Mouse (Mus musculus) heart, embryonic 14.5 days (tissue): ENCODE measurements around the gene Cldn7. TPM values are rescaled to one million over a fixed set of nuclear protein-coding genes. Genes with fewer than 3 reads are reported as not detected.

Experiments used
- ATAC-seq: fragments of 200-750 bp; cut with Nextera tagmentation; 2 replicates; pipeline ENCODE4 v1.8.0; 2017; ENCODE audit warnings: low read depth, moderate TSS enrichment; ENCODE audit not compliant: insufficient number of reproducible peaks, insufficient read depth, low FRiP score
- H3K27ac ChIP-seq, 2 experiments: fragments of 200-500 bp in 1 of 2; fragments of 300-500 bp in 1 of 2; sonication (generic) in 1 of 2; replicated peaks in 1 of 2; 2 replicates each; pipeline ENCODE4 v1.5.1; 2012 to 2014; ENCODE audit warnings: low read depth in 2 of 2, low read length in 2 of 2, control low read depth in 1 of 2, mild to moderate bottlenecking in 1 of 2, mixed read lengths in 1 of 2; ENCODE audit not compliant: control insufficient read depth in 1 of 2, insufficient read depth in 1 of 2
- H3K27me3 ChIP-seq: fragments of 300-500 bp; sonication (generic); 2 replicates; pipeline ENCODE4 v1.6.1; 2014; ENCODE audit warnings: mild to moderate bottlenecking, low read length, control low read depth; ENCODE audit not compliant: control insufficient read depth, insufficient read depth
- H3K36me3 ChIP-seq: fragments of 300-500 bp; sonication (generic); 2 replicates; pipeline ENCODE4 v1.6.1; 2014; ENCODE audit warnings: mild to moderate bottlenecking, control low read depth, low read length, mixed read lengths; ENCODE audit not compliant: control insufficient read depth, insufficient read depth
- H3K4me1 ChIP-seq, 2 experiments: fragments of 200-500 bp in 1 of 2; fragments of 300-500 bp in 1 of 2; sonication (generic) in 1 of 2; 2 replicates each; pipeline ENCODE4 v1.6.1; 2012 to 2014; ENCODE audit warnings: low read length in 2 of 2, control low read depth in 1 of 2, mixed read lengths in 1 of 2; ENCODE audit not compliant: control insufficient read depth in 2 of 2, insufficient read depth in 2 of 2
- H3K4me2 ChIP-seq: fragments of 300-500 bp; sonication (generic); 2 replicates; pipeline ENCODE4 v1.6.1; 2014; ENCODE audit warnings: mild to moderate bottlenecking, low read length
- H3K4me3 ChIP-seq, 2 experiments: fragments of 200-500 bp in 1 of 2; fragments of 300-500 bp in 1 of 2; sonication (generic) in 1 of 2; 2 replicates each; pipeline ENCODE4 v1.5.1; 2012 to 2014; ENCODE audit warnings: low read length in 2 of 2, mild to moderate bottlenecking in 2 of 2, control low read depth in 1 of 2, low read depth in 1 of 2, moderate library complexity in 1 of 2; ENCODE audit not compliant: control insufficient read depth in 1 of 2, insufficient read depth in 1 of 2
- H3K9ac ChIP-seq: fragments of 300-500 bp; sonication (generic); 2 replicates; pipeline ENCODE4 v1.6.1; 2014; ENCODE audit warnings: mild to moderate bottlenecking, low read length
- H3K9me3 ChIP-seq: fragments of 300-500 bp; sonication (generic); 2 replicates; pipeline ENCODE4 v1.6.1; 2016; ENCODE audit warnings: low read length, control low read depth; ENCODE audit not compliant: control insufficient read depth
- WGBS: fragments of 180-500 bp; shearing (Covaris S2); extraction: QIAGEN DNeasy Blood & Tissue Kit; methylation state at CpG from one replicate; pipeline ENCODE4 v1.1.7; 2014; 5-methylcytosine and 5-hydroxymethylcytosine counted together
- polyA plus RNA-seq: library from polyadenylated mRNA; unstranded; fragments of >200 nt; fragmentation: Nextera tagmentation; extraction: Ambion mirVana; gene quantifications from 2 replicates; pipeline ENCODE4 v1.2.1, GENCODE M21; 2014

Gene Cldn7
- polyA plus RNA-seq, 1 experiment from 2014 or later, result 2.4 TPM

DNA sequence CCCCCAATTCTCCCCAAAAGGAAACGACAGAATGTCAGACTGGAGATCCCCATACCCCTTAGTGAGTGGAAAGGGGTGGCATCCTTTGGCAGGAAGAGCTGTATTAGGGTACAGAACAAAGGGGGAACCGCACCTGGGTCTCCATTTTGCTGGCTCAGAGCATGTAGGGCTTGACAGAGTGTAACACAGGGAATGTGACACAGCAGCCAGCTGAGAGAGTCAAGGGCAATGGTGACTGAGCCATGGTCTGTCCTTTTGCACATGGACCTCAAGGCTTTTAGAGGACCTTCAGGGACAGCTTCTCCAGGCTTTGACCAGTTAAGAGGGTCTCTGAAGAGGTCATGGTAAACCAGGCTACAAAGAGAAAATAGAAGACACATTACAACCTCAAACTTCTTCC, 10.3 kb downstream of the Cldn7 start:
- Histone ChIP-seq H3K4me2 (no peak overlapping the region), H3K36me3 (peaks cover 79% of the 10 kb centered on the region), H3K27me3 (no peaks in the 10 kb centered on the region), H3K9ac (no peak overlapping the region), H3K4me1 (peaks cover 3 to 4% of the 10 kb centered on the region in 2 experiments; a peak in 3 of 4 replicates), H3K27ac (no peak overlapping the region), H3K4me3 (no peak overlapping the region), H3K9me3 (no peaks in the 10 kb centered on the region)
- WGBS, result 96% methylated on average over 2 of the region's 2 CpGs
- no peak for ATAC-seq

DNA sequence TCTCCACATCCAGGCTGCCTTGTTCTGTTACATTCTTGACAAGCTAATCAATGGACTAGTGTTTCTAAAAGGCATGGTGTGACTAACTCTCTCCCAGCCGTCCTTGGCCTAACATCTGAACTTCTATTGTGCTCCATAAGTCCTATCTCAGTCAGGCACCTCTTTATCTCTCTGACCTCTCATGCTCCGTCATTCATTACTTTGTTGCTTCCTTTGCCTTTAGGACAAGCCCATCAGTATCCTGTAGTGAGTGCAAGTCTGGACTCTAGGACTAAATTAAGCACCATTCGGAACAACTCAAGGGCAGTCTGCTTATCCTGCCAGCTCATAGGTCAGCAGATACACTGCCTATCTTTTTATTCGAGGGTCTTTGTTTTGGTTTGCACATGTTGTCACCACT, 11.7 kb downstream of the Cldn7 start:
- ATAC-seq, result no peak
- Histone ChIP-seq H3K27ac (no peak overlapping the region), H3K4me2 (no peak overlapping the region), H3K27me3 (no peaks in the 10 kb centered on the region), H3K36me3 (peaks cover 71% of the 10 kb centered on the region), H3K4me3 (no peak overlapping the region), H3K9ac (no peak overlapping the region), H3K4me1 (peaks cover 3 to 4% of the 10 kb centered on the region in 2 experiments; a peak in 3 of 4 replicates), H3K9me3 (no peaks in the 10 kb centered on the region)
- WGBS, result 34% methylated on average over 4 of the region's 4 CpGs

DNA sequence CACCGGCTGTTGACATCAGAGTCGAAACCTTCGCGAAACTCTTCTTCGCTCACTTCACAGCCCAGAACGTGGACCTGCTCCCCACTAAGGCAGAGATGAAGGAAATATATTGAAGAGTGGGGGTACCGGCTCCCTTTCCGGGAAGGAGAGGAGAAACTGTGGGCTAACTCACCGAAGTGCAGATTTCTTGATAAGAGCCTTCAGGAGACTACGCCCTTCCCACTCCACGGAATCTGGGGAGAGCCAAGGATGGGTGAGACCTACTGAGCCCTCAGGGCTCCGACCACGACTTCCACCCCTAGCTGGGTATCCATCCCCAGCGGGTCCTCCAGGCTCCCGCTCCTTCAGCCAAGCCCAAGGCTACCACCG, 15.2 kb downstream of the Cldn7 start:
- peak overlapping the region; percentile 88 for H3K4me2 ChIP-seq
- no peaks in the 10 kb centered on the region for H3K27me3 ChIP-seq
- 2% methylated on average over 16 of the region's 16 CpGs for whole genome bisulfite sequencing
- H3K27ac ChIP-seq, result peak overlapping the region; percentile 96 to 99
- peak overlapping the region; percentile 99 for H3K9ac ChIP-seq
- peaks cover 50% of the 10 kb centered on the region for H3K36me3 ChIP-seq
- H3K4me1 ChIP-seq, result peaks cover 11 to 24% of the 10 kb centered on the region in 2 experiments
- H3K4me3 ChIP-seq, result peak overlapping the region; percentile 82 to 99
- ATAC-seq, result no peak
- H3K9me3 ChIP-seq, result no peaks in the 10 kb centered on the region

DNA sequence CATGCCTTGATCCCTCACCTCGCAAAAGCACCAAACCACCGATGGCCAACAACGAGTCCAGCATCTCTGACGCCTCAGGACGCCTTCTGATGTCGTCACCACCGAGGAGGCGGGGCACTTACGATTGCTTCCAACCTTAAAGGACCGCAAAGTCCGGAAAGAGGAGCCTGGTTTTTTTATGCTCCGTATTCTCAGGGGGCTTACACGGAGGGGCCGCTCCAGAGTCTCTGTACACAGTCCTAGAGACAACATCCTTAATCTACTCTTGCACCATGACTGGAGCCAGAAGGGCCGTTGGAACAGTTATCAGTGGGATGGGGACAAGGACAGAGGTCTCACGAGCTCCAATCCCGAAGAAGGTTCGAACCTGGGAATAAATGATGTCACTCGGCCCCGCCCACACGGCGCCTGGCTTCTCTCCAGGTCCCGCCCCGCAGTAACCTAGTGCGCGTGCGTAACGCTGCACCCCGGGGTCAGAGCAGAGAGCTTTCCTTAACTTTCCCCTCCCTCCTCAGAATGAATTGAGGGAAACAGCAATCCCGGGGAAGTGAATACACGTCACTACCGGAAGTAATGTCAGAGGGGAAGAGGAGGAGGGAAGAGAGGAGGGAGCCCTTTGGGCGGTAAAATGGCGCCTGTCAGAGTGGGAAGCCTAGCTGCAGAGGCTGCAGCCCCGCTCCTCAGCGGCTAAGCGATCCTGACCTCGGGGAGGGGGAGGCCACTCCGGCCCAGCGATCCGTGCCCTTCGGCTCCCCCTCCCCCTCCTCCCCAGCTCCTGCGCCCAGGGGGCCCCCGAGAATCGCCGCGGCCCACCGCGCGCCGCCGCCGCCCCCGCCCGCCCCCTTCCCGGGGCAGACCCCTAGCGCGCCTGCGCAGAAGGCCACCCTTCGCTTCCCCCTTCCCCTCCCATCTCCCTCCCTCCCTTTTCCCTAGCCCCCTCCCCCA, 15.9 kb downstream of the Cldn7 start:
- H3K27ac ChIP-seq, result peak overlapping the region; percentile 99
- H3K4me2 ChIP-seq, result peak overlapping the region; percentile 88
- WGBS, result under 1% methylated on average over 42 of the region's 60 CpGs
- ATAC-seq, result peak; percentile 96
- no peaks in the 10 kb centered on the region for H3K9me3 ChIP-seq
- H3K4me3 ChIP-seq, result peak overlapping the region; percentile 98 to 99
- no peaks in the 10 kb centered on the region for H3K27me3 ChIP-seq
- H3K4me1 ChIP-seq, result peaks cover 11 to 24% of the 10 kb centered on the region in 2 experiments
- peaks cover 50% of the 10 kb centered on the region for H3K36me3 ChIP-seq
- peak overlapping the region; percentile 99 for H3K9ac ChIP-seq

DNA sequence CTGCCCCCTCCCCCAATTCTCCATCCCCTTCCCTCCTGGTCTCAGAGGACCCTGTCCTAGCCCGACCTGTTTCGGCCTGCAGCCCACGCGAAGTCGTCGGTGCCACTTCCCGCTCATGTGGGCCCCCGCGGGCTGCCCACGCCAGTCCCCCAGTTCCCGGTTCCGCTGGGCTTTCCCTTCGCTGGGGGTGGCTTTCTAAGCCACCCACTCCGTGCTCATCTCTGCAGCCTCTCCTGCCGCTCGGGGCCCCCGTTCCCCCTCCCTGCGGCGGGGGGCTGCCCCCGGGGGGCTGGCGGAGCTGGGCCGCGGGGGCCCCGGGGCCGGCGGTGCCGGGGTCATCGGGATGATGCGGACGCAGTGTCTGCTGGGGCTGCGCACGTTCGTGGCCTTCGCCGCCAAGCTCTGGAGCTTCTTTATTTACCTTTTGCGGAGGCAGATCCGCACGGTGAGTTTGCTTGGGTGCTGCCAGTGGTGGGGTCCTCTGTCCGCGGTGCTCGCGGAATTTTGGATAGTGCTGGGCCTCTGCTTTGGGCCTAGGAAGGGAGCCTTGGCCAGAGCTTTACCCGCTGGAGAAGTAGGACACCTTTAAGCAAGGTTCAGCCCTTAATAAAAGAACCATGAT, 16.7 kb downstream of the Cldn7 start, which contains the start of gene Ctdnep1:
Gene Ctdnep1, plus strand, starts transcription at position 16 of the 622 bp plus-strand sequence.
- Histone ChIP-seq H3K27me3 (no peaks in the 10 kb centered on the region), H3K9me3 (no peaks in the 10 kb centered on the region), H3K4me3 (peak within 1 kb of the TSS; percentile 98 to 99), H3K27ac (peak within 1 kb of the TSS; percentile 99), H3K9ac (peak within 1 kb of the TSS; percentile 99), H3K4me2 (peak within 1 kb of the TSS; percentile 88), H3K4me1 (peaks cover 11 to 24% of the 10 kb centered on the region in 2 experiments), H3K36me3 (peaks cover 51% of the 10 kb centered on the region)
- ATAC-seq, result no peak
- under 1% methylated on average over 33 of the region's 43 CpGs for whole genome bisulfite sequencing

DNA sequence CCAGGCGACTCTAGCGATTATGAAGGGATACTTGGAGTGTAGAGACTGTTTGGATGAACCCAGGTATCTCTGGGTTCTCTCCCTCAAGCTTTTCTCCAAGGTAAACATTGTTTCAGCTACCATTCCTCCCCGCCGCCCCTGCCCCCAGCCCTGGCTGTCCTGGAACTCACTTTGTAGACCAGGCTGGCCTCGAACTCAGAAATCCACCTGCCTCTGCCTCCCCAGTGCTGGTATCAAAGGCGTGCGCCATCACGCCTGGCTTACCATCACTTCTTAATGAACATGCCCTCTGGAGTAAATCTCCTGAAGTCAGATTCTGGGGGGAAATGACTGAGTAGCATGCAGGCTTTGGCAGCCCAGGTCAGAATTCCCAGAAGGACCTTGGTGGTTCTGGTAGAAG, 17.6 kb downstream of the Cldn7 start, which contains the start of gene Elp5:
Gene Elp5, minus strand, starts transcription at position 293 of the 400 bp plus-strand sequence.
- 54% methylated on average over 8 of the region's 8 CpGs for WGBS
- Histone ChIP-seq H3K4me3 (peak within 1 kb of the TSS; percentile 98 to 99), H3K9me3 (no peaks in the 10 kb centered on the region), H3K9ac (peak within 1 kb of the TSS; percentile 99), H3K4me1 (peaks cover 11 to 24% of the 10 kb centered on the region in 2 experiments), H3K27ac (peak within 1 kb of the TSS; percentile 83 to 99), H3K36me3 (peaks cover 53% of the 10 kb centered on the region), H3K27me3 (no peaks in the 10 kb centered on the region), H3K4me2 (peak within 1 kb of the TSS; percentile 80)
- ATAC-seq, result no peak

DNA sequence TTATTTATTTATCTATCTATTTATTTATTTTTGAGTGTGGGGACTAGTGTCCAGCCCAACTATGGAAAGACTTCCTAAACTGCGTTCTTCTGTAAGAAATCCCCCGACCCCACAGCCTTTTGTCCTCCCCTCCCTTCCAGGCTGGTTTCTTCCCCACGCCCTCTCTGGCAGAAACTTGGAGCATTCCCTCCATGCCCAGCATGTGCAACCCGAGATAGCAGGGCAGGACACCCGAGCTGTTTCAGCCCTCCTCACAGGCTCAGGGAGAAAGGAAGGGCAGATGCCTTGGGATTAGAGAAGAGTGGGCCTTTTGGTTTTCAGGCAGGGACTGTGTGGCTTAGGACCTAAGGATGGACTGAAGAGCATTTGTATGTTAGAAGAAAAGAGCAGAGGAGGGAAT, 18.3 kb downstream of the Cldn7 start:
- Histone ChIP-seq H3K9ac (peak overlapping the region; percentile 99), H3K4me2 (peak overlapping the region; percentile 80), H3K27ac (peak overlapping the region; percentile 20 to 99), H3K4me1 (peaks cover 11 to 24% of the 10 kb centered on the region in 2 experiments), H3K9me3 (no peaks in the 10 kb centered on the region), H3K4me3 (peak overlapping the region in 1 of 2 experiments; percentile 99; a peak in 2 of 4 replicates), H3K36me3 (peaks cover 55% of the 10 kb centered on the region), H3K27me3 (no peaks in the 10 kb centered on the region)
- no peak for ATAC-seq
- WGBS, result 13% methylated on average over 5 of the region's 5 CpGs
